Mouse (Mus musculus) C2C12 (cell line): Measurements from ENCODE around the gene Zbtb8a. TPM values are rescaled to one million over a fixed set of nuclear protein-coding genes. Genes with fewer than 3 reads are reported as not detected.
A peak's percentile ranks its signal among the peaks of the same experiment; 100 is the strongest.

Experiments
- H3K27me3 ChIP-seq: one replicate; pipeline ENCODE4 v1.6.1; 2011; ENCODE audit not compliant: control insufficient read depth, insufficient read depth, insufficient read length
- H3K36me3 ChIP-seq: one replicate; pipeline ENCODE4 v1.6.1; 2011; ENCODE audit not compliant: control insufficient read depth, insufficient read depth
- H3K4me3 ChIP-seq: one replicate; pipeline ENCODE4 v1.5.1; 2011; ENCODE audit warnings: mild to moderate bottlenecking, control low read depth; ENCODE audit not compliant: poor library complexity, insufficient read depth, severe bottlenecking
- H3K79me2 ChIP-seq: one replicate; pipeline ENCODE4 v1.6.1; 2011; ENCODE audit not compliant: control insufficient read depth, insufficient read depth
- H3K79me3 ChIP-seq: one replicate; pipeline ENCODE4 v1.6.1; 2011; ENCODE audit warnings: low read depth, control low read depth
- H3ac ChIP-seq: one replicate; pipeline ENCODE3; 2011; ENCODE audit warnings: low read depth; ENCODE audit not compliant: control insufficient read depth, insufficient read length
- CEBPB ChIP-seq: IDR thresholded peaks from one replicate; pipeline ENCODE4 v1.6.1; 2011; ENCODE audit warnings: low read depth, mild to moderate bottlenecking, control low read depth, moderate library complexity
- CTCF ChIP-seq: IDR thresholded peaks from one replicate; pipeline ENCODE4 v1.5.1; 2011; ENCODE audit not compliant: control insufficient read depth, insufficient read depth, insufficient read length
- FOSL1 ChIP-seq: IDR thresholded peaks from one replicate; pipeline ENCODE4 v1.8.0; 2011; ENCODE audit warnings: mild to moderate bottlenecking, low read length; ENCODE audit not compliant: poor library complexity, insufficient read depth, severe bottlenecking
- MAX ChIP-seq: IDR thresholded peaks from one replicate; pipeline ENCODE4 v1.6.1; 2011; ENCODE audit warnings: mild to moderate bottlenecking, control low read depth
- MYOD1 ChIP-seq: IDR thresholded peaks from one replicate; pipeline ENCODE4 v1.6.1; 2011; ENCODE audit warnings: low read depth; ENCODE audit not compliant: control insufficient read depth, insufficient read length
- MYOG ChIP-seq: IDR thresholded peaks from one replicate; pipeline ENCODE4 v1.6.1; 2011; ENCODE audit not compliant: control insufficient read depth, insufficient read length; ENCODE audit errors: extremely low read depth
- USF1 ChIP-seq: IDR thresholded peaks from one replicate; pipeline ENCODE4 v1.6.1; 2011; ENCODE audit warnings: low read depth, mild to moderate bottlenecking, control low read depth, moderate library complexity
- polyA plus RNA-seq: library from polyadenylated mRNA; unstranded; fragments of >200 nt; fragmentation: generic; extraction: Trizol; gene quantifications from one replicate; pipeline ENCODE4 v1.2.1, GENCODE M21; 2012; ENCODE audit warnings: missing spikeins

Zbtb8a gene
- polyA plus RNA-seq, 1 experiment = 4.6 TPM

- Histone ChIP-seq H3K79me3 (no peaks in the 10 kb centered on the region), H3K79me2 (no peaks in the 10 kb centered on the region), H3K4me3 (no peak overlapping the region), H3K27me3 (no peaks in the 10 kb centered on the region), H3K36me3 (no peaks in the 10 kb centered on the region), H3ac (no peak overlapping the region)
- no peak for TF ChIP-seq MAX
- peak; percentile 2 for TF ChIP-seq MYOD1
- no peak for TF ChIP-seq CTCF
- TF ChIP-seq USF1 = no peak
- no peak for TF ChIP-seq MYOG
- TF ChIP-seq CEBPB = no peak
Observed at GRCm38 (mm10) chr4:129375821-129376220, 2.1 kb downstream of the Zbtb8a start.

GRCm38 (mm10) chr4:129375000-129375399 is 2.9 kb downstream of the Zbtb8a start:
- no peak overlapping the region for H3ac ChIP-seq
- no peak overlapping the region for H3K4me3 ChIP-seq
- no peaks in the 10 kb centered on the region for H3K79me2 ChIP-seq
- no peaks in the 10 kb centered on the region for H3K27me3 ChIP-seq
- no peaks in the 10 kb centered on the region for H3K79me3 ChIP-seq
- TF ChIP-seq MAX (no peak), MYOD1 (no peak), MYOG (no peak), CTCF (no peak), CEBPB (no peak), FOSL1 (no peak), USF1 (no peak)
- H3K36me3 ChIP-seq = no peaks in the 10 kb centered on the region

GRCm38 (mm10) chr4:129374219-129374755 is 3.6 kb downstream of the Zbtb8a start:
- TF ChIP-seq FOSL1 = no peak
- no peak for TF ChIP-seq MAX
- no peak for TF ChIP-seq USF1
- no peak for TF ChIP-seq CEBPB
- no peak for TF ChIP-seq CTCF
- TF ChIP-seq MYOG = no peak
- no peak for TF ChIP-seq MYOD1
- Histone ChIP-seq H3K27me3 (no peaks in the 10 kb centered on the region), H3K79me2 (no peaks in the 10 kb centered on the region)

GRCm38 (mm10) chr4:129373202-129373976 is 4.5 kb downstream of the Zbtb8a start:
- Histone ChIP-seq H3K79me3 (no peaks in the 10 kb centered on the region), H3ac (no peak overlapping the region), H3K27me3 (no peaks in the 10 kb centered on the region), H3K36me3 (no peaks in the 10 kb centered on the region), H3K79me2 (no peaks in the 10 kb centered on the region), H3K4me3 (no peak overlapping the region)
- TF ChIP-seq MYOD1 = no peak
- TF ChIP-seq USF1 = no peak
- no peak for TF ChIP-seq CEBPB
- TF ChIP-seq FOSL1 = no peak
- no peak for TF ChIP-seq MAX
- no peak for TF ChIP-seq MYOG
- no peak for TF ChIP-seq CTCF

More at GRCm38 (mm10) chr4:129374219-129374755, 3.6 kb downstream of the Zbtb8a start:
- H3K4me3 ChIP-seq = no peak overlapping the region
- no peak overlapping the region for H3ac ChIP-seq
- H3K79me3 ChIP-seq = no peaks in the 10 kb centered on the region
- H3K36me3 ChIP-seq = no peaks in the 10 kb centered on the region

- TF ChIP-seq USF1 = no peak
- TF ChIP-seq CEBPB = no peak
- no peak for TF ChIP-seq CTCF
- TF ChIP-seq MAX = no peak
- no peak for TF ChIP-seq FOSL1
- no peak for TF ChIP-seq MYOG
- TF ChIP-seq MYOD1 = no peak
- Histone ChIP-seq H3ac (no peak overlapping the region), H3K4me3 (no peak overlapping the region), H3K36me3 (no peaks in the 10 kb centered on the region), H3K27me3 (no peaks in the 10 kb centered on the region), H3K79me2 (no peaks in the 10 kb centered on the region), H3K79me3 (no peaks in the 10 kb centered on the region)
Observed at GRCm38 (mm10) chr4:129371391-129371790, 6.5 kb downstream of the Zbtb8a start.
